Mouse (Mus musculus) embryonic facial prominence, embryonic 15.5 days (tissue): ENCODE results near the gene Rpl13. TPM values are rescaled to one million over a fixed set of nuclear protein-coding genes. Genes with fewer than 3 reads are reported as not detected.

ENCODE experiments used
- microRNA-seq: library from miRNA; unstranded; fragments of <30 nt; microRNA quantifications from one replicate; pipeline ENCODE4, GENCODE M21; 2016; ENCODE audit warnings: borderline number of aligned reads
- polyA plus RNA-seq: library from polyadenylated mRNA; unstranded; fragments of >200 nt; fragmentation: Nextera tagmentation; extraction: Ambion mirVana; gene quantifications from 2 replicates; pipeline ENCODE4 v1.2.1, GENCODE M21; 2015

Gene Rpl13
- polyA plus RNA-seq, 1 experiment from 2014 or later, result 1,540 TPM

Small RNA genes lying within 50 kb of the gene (microRNA-seq; reads per million reads assigned to microRNA genes)
- gene Mir7079 (not detected), gene Mir7080 (not detected)

Other genes starting within 250 kb of the Rpl13 start
- gene Ankrd11, start 60.1 kb upstream of the Rpl13 start, polyA plus RNA-seq, result 56.3 and 69.1 TPM in 2 replicates
- gene Spg7, start 39.4 kb upstream of the Rpl13 start, polyA plus RNA-seq, result 40.8 and 41.5 TPM in 2 replicates
- gene Cpne7, start 15.0 kb downstream of the Rpl13 start, polyA plus RNA-seq, result 6.5 and 6.9 TPM in 2 replicates
- 47.8 and 50.7 TPM in 2 replicates for gene Sult5a1, start 56.0 kb downstream of the Rpl13 start, polyA plus RNA-seq
- gene Dpep1, start 83.9 kb downstream of the Rpl13 start, polyA plus RNA-seq, result 14.3 and 18.6 TPM in 2 replicates
- gene Chmp1a, start 110.4 kb downstream of the Rpl13 start, polyA plus RNA-seq, result 165 TPM in 2 replicates
- gene Spata33, start 110.5 kb downstream of the Rpl13 start, polyA plus RNA-seq, result 6.9 and 9.8 TPM in 2 replicates
- gene Cdk10, start 122.5 kb downstream of the Rpl13 start, polyA plus RNA-seq, result 36.2 and 38.3 TPM in 2 replicates
- gene Spata2l, start 133.9 kb downstream of the Rpl13 start, polyA plus RNA-seq, result 5.7 and 6.8 TPM in 2 replicates
- gene Zfp276, start 151.8 kb downstream of the Rpl13 start, polyA plus RNA-seq, result 26.3 and 28.7 TPM in 2 replicates
- gene Vps9d1, start 152.0 kb downstream of the Rpl13 start, polyA plus RNA-seq, result 28.0 and 31.4 TPM in 2 replicates
- gene Fanca, start 216.2 kb downstream of the Rpl13 start, polyA plus RNA-seq, result 21.0 and 25.4 TPM in 2 replicates
- 2.5 and 3.4 TPM in 2 replicates for gene Spire2, start 230.4 kb downstream of the Rpl13 start, polyA plus RNA-seq